Mouse (Mus musculus): Measurements from ENCODE around the gene Trim50.
"Not testable (repeated sequence)": the region's sequence is repeated elsewhere in the genome, so short reads cannot be mapped to it uniquely, and the experiment has no call there.

The Trim50 gene

DNA sequence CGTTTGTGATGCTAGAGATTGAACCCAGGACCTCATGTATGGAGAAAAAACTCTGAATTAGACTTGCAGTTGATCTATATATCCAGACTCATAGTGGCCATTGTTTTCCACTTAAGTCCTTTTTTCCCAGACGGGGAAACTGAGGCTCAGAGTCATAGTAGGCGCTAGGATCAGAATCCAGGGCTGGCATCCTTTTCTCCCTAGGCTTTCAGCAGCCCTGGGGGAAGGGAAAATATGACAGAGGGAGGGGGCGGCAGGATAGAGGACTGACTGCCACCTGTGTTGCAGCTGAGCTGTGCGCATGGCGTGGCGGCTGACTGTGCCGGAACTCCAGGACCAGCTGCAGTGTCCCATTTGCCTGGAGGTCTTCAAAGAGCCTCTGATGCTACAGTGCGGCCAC is at the start of gene Trim50:
TSS of gene Trim50 (plus strand) at position 301 of the 400 bp plus-strand sequence.
- no peak for DNase-seq

GRCm38 (mm10) chr5:135306321-135306965 is 46.7 kb upstream of the Trim50 start:
- DNase-seq = no peak

DNA sequence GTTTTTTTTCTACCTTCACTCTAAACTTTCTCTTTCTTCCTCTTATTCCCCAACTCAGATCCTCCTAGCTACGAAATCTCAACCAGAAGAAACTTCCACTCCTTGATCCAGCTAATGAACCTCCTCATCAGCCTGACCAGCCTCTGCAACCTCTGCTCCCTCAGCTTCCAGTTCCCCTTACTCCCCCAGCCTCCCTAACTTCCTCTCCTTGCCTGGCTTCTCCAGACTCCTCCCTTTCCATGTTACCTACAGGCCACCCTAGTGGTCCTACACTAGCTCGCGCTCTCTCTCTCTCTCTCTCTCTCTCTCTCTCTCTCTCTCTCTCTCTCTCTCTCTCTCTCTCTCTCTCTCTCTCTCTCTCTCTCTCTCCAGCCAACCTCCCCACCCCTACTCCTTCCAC is 36.9 kb upstream of the Trim50 start:
- no peak for DNase-seq

GRCm38 (mm10) chr5:135319856-135320255 is 33.2 kb upstream of the Trim50 start:
- DNase-seq = no peak

- DNase-seq = no peak
These were observed 30.9 kb upstream of the Trim50 start for GRCm38 (mm10) chr5:135322197-135322596.

GRCm38 (mm10) chr5:135326121-135326659 is 26.9 kb upstream of the Trim50 start:
- no peak for DNase-seq

- no peak for DNase-seq
These were observed 23.6 kb upstream of the Trim50 start for GRCm38 (mm10) chr5:135329471-135329870.

DNA sequence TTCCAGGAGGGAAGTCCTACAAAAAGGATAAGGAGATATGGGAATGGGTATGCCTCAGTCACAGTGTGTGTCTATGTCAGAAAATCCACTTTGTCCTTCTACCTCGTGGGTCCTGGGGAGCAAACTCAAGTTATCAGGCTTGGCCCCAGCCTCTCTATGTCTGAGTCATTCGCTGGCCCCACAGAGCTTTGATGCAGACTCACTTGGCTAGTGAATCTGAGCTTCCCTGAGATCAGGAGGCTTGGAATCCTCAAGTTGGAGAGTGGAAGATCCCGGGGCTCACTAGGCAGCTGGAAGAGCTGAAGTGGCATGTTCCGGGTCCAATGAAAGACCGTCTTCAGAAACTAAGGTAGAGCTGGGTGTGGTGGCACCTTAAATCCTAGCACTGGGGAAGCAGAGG is 22.9 kb upstream of the Trim50 start:
- no peak for DNase-seq

- no peak for DNase-seq
These were observed 21.9 kb upstream of the Trim50 start for GRCm38 (mm10) chr5:135331161-135331560.

DNA sequence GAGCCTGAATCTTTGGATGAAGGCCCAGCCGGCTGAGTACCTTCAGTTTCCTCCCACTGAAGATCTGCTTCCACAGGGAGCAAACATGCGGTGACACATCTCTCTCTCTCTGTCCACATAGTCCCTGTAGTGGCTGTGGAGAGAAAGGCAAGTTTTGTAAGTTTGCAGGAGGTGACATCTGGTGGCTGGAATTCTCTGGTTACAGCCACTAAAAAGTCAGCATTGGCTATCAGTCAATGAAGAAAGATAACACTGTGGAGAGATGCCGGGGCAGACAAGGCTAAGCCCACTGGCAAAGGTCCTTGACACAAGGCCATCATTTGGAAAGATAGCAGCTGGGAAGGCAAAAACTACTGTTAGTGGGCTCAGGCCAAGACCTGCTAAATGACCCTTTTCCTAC is 15.5 kb upstream of the Trim50 start:
- no peak for DNase-seq

DNA sequence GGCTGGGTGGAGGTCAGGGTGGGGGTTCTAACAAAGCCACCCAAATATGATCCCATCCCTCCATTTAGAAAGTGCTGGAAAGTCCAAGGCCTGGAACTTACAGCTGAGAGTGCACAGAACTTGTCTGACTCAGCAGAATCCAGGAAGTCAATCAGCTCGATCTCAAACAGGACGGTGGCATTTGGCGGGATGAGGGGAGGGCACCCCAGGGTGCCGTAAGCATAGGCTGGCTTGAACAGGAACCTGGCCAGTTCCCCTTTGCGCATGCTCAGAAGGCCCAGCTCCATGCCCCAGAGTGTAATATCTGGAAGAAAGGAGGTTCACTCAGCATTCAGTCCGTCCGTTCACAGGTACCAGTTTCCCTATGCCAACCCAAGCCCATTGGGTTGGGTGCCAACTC is 7.1 kb upstream of the Trim50 start:
- DNase-seq = no peak

- DNase-seq = no peak
These were observed 6.7 kb upstream of the Trim50 start for GRCm38 (mm10) chr5:135346430-135346829.

GRCm38 (mm10) chr5:135347511-135348011 is 5.5 kb upstream of the Trim50 start:
- DNase-seq = no peak

- no peak for DNase-seq
These were observed 3.2 kb upstream of the Trim50 start, which contains the start of gene Fkbp6 for GRCm38 (mm10) chr5:135349862-135350261. Gene Fkbp6, minus strand, starts transcription at chr5:135350044.

DNA sequence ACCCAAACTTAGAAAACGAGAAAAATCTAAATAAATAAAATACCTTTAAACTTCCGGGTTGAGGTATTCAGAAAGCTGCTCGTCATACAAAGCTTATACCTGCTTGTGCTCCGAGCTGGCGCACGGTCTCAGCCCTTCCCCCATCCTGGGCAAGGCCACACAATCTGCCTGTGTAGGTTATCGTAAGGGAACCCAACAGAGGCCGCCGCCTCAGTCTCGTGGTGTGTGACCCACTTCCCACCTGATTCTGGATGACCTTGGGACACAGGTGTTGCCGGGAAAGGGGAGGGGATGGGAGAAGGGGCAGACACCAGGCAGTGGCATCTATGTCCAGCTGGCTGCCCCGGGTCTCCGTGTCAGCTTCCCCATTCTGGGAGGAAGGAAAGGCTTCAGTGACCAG is 1.5 kb upstream of the Trim50 start:
- no peak for DNase-seq

DNA sequence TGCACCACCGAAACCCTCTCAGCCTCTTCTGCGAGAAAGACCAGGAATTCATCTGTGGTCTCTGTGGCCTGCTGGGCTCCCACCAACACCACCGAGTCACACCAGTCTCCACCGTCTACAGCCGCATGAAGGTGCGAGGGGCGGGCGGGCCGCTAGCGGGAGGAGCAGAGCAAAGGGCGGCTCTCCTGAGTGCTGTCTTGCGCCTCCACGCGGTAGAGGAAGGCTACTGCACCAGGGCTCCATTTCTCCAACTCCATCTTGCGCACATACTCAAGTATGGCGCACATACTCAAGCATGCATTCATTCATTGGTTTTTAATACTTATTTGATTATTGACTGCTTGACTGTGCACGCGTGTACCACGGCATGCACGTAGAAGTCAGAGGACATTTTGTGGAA is 469 bp downstream of the Trim50 start:
- no peak for DNase-seq

DNA sequence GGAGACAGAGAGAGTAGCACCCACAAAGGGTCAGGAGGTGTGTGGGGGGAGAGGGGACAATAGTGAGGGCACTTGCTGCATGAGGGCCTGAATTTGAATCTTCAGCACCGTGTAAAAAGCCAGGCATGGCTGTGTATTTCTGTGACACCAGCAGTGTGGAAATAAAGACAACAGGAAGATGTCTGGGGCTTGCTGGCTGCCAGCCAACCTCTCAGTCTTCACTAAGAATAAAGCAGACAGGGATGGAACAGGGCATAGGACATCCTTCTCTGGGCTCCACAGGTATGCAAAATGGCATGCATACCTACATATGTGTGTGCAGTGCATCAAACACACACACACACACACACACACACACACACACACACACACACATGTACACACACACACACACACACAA is 3.0 kb downstream of the Trim50 start:
- DNase-seq = no peak

DNA sequence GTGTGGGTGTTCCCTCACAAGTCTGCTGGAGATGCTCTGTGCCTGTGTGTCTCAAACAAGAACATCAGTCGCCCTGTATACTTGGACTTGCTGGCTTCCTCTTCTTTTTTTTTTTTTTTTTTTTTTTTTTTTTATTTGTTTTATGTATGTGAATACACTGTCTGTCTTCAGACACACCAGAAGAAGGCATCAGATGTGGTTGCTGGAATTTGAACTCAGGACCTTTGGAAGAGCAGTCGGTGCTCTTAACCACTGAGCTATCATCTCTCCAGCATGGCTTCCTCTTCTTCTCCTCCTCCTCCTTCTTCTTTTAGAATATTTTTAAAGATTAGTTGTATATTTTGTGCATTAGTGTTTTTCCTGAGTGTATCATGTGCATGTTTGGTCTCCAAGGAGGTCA is 4.5 kb downstream of the Trim50 start:
- no peak for DNase-seq

GRCm38 (mm10) chr5:135359772-135360171 is 6.7 kb downstream of the Trim50 start:
- no peak for DNase-seq

GRCm38 (mm10) chr5:135362572-135362971 is 9.5 kb downstream of the Trim50 start:
- no peak for DNase-seq

GRCm38 (mm10) chr5:135363540-135363939 is 10.4 kb downstream of the Trim50 start:
- DNase-seq = no peak

GRCm38 (mm10) chr5:135367841-135368240 is 14.7 kb downstream of the Trim50 start:
- no peak for DNase-seq

DNA sequence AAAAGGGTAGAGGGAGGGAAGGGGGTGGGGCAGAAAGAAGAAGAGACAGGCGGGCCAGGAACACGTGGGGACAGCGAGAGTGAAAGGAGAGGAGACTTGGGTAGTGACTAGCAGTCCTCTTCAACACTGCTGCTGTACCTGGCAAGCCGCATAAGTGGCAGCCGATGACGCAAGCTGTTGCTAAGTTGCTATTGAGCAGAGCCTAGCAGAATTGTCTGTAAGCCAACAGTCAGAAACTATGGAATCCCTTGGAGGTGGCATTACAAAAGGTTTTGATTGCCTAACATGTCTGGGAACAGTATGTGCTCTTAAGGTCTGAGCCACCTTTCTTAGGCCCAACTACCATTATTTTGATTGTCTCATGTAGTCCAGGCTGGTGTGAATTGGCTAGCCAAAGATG is 15.2 kb downstream of the Trim50 start:
- no peak for DNase-seq

- not testable (repeated sequence) for DNase-seq
These were observed 16.1 kb downstream of the Trim50 start for GRCm38 (mm10) chr5:135369196-135369595.
